Mouse (Mus musculus) megakaryocyte-erythroid progenitor cell, adult 5-6 weeks (primary cell): ENCODE data around the gene Noto. TPM values are rescaled to one million over a fixed set of nuclear protein-coding genes. Genes with fewer than 3 reads are reported as not detected.
A peak's percentile ranks its signal among the peaks of the same experiment; 100 is the strongest.

Experiments used
- ATAC-seq: replicated peaks from 2 replicates; pipeline ENCODE4 v1.8.0; 2016; ENCODE audit warnings: mild to moderate bottlenecking, inconsistent platforms; ENCODE audit not compliant: severe bottlenecking, poor library complexity, low FRiP score, low TSS enrichment
- total RNA-seq, 2 experiments: library from RNA; stranded (forward) in 1 of 2; stranded (reverse) in 1 of 2; fragments of 200-1000, 215-1000 nt in 1 of 2; fragments of >200 nt in 1 of 2; fragmentation: Nextera tagmentation in 1 of 2; gene quantifications; 2 replicates each; pipeline ENCODE4 v1.2.3; 2014 to 2017

Gene Noto
- total RNA-seq, 2 experiments from 2014 or later: not detected

- ATAC-seq: no peak
Observed at GRCm38 (mm10) chr6:85465381-85465780, 41.7 kb downstream of the Noto start.

- 0 out of 2 replicates have a peak, but pooled peaks have one; percentile 10 for ATAC-seq
Observed at GRCm38 (mm10) chr6:85469660-85470430, 46.2 kb downstream of the Noto start.

GRCm38 (mm10) chr6:85471962-85472361 lies 48.3 kb downstream of the Noto start:
- ATAC-seq: no peak

GRCm38 (mm10) chr6:85472542-85472941 lies 48.9 kb downstream of the Noto start:
- no peak for ATAC-seq

GRCm38 (mm10) chr6:85475581-85475980 lies 51.9 kb downstream of the Noto start:
- no peak for ATAC-seq

GRCm38 (mm10) chr6:85477366-85477917 lies 53.8 kb downstream of the Noto start:
- peak; percentile 84 for ATAC-seq

GRCm38 (mm10) chr6:85478416-85478815 lies 54.7 kb downstream of the Noto start:
- no peak for ATAC-seq

Other genes starting within 250 kb of the Noto start
- gene Emx1, start 236.4 kb upstream of the Noto start, total RNA-seq (2014; fragmentation: Nextera tagmentation): not detected in 2 replicates
- not detected in 2 replicates for gene Emx1, start 236.4 kb upstream of the Noto start, total RNA-seq (2017)
- gene Sfxn5, start 90.5 kb upstream of the Noto start, total RNA-seq (2014; fragmentation: Nextera tagmentation): 0.31 and 1.5 TPM in 2 replicates
- 0.76 and 1.3 TPM in 2 replicates for gene Sfxn5, start 90.5 kb upstream of the Noto start, total RNA-seq (2017)
- gene Rab11fip5, start 49.3 kb upstream of the Noto start, total RNA-seq (2014; fragmentation: Nextera tagmentation): 2.4 and 3.5 TPM in 2 replicates
- 1.1 and 2.2 TPM in 2 replicates for gene Rab11fip5, start 49.3 kb upstream of the Noto start, total RNA-seq (2017)
- gene Smyd5, start 8.1 kb downstream of the Noto start, total RNA-seq (2014; fragmentation: Nextera tagmentation): 43.9 and 54.6 TPM in 2 replicates
- 36.8 and 43.6 TPM in 2 replicates for gene Smyd5, start 8.1 kb downstream of the Noto start, total RNA-seq (2017)
- gene Cct7, start 27.6 kb downstream of the Noto start, total RNA-seq (2014; fragmentation: Nextera tagmentation): 322 and 323 TPM in 2 replicates
- 456 and 460 TPM in 2 replicates for gene Cct7, start 27.6 kb downstream of the Noto start, total RNA-seq (2017)
- 34.0 and 38.3 TPM in 2 replicates for gene Pradc1, start 28.1 kb downstream of the Noto start, total RNA-seq (2014; fragmentation: Nextera tagmentation)
- 15.3 and 19.4 TPM in 2 replicates for gene Pradc1, start 28.1 kb downstream of the Noto start, total RNA-seq (2017)
- not detected in 2 replicates for gene Fbxo41, start 79.1 kb downstream of the Noto start, total RNA-seq (2014; fragmentation: Nextera tagmentation)
- gene Fbxo41, start 79.1 kb downstream of the Noto start, total RNA-seq (2017): not detected in 2 replicates
- not detected in 2 replicates for gene Egr4, start 89.7 kb downstream of the Noto start, total RNA-seq (2014; fragmentation: Nextera tagmentation)
- 0.05 TPM in 1 of 2 replicates, not detected in the other for gene Egr4, start 89.7 kb downstream of the Noto start, total RNA-seq (2017)
- gene Alms1, start 163.6 kb downstream of the Noto start, total RNA-seq (2014; fragmentation: Nextera tagmentation): 39.1 and 40.7 TPM in 2 replicates
- 25.4 and 25.5 TPM in 2 replicates for gene Alms1, start 163.6 kb downstream of the Noto start, total RNA-seq (2017)